Mouse (Mus musculus) layer of hippocampus, postnatal 14 days (tissue): ENCODE measurements at regions not wholly inside any gene's neighbourhood (a gene's known extent, or its start where the extent isn't known, plus 50 kb on each side); places are given as distances from the start of the nearest gene placed in this dataset.
A peak's percentile ranks its signal among the peaks of the same experiment; 100 is the strongest.

Source experiments
- DNase-seq, 2 experiments: peaks; one replicate each; pipeline ENCODE4 v3.0.0; 2021 to 2022; ENCODE audit warnings: low spot score in 2 of 2, mixed read lengths in 1 of 2

GRCm38 (mm10) chr9:84285604-84286003 lies 360.7 kb downstream of the Bckdhb start:
- DNase-seq = no peak

GRCm38 (mm10) chr9:84295891-84296290 lies 370.9 kb downstream of the Bckdhb start:
- DNase-seq = no peak

GRCm38 (mm10) chr9:84296456-84296855 lies 371.5 kb downstream of the Bckdhb start:
- no peak for DNase-seq

GRCm38 (mm10) chr9:84304398-84304797 lies 379.5 kb downstream of the Bckdhb start:
- DNase-seq = no peak

GRCm38 (mm10) chr9:84318811-84319210 lies 393.9 kb downstream of the Bckdhb start:
- no peak for DNase-seq

DNA sequence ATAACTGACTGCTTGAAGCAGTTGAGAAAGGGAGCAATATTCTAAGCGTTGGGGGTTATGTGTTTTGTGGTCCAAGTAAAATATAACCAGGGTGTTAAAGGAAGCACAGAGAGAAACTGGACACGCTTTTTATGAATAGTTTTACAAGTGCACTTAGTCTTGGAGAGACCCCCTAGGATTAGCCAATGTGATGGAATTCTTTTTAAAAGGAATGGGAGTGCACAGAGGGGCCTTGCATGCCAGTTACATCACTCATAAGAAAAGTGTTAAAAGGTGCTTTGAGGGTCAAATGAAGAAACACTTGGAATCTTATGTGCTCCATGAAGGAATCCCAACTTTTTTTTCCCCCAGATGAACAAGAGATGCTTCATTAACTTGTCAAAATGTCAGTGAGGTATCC lies 394.4 kb downstream of the Bckdhb start:
- DNase-seq = no peak

DNA sequence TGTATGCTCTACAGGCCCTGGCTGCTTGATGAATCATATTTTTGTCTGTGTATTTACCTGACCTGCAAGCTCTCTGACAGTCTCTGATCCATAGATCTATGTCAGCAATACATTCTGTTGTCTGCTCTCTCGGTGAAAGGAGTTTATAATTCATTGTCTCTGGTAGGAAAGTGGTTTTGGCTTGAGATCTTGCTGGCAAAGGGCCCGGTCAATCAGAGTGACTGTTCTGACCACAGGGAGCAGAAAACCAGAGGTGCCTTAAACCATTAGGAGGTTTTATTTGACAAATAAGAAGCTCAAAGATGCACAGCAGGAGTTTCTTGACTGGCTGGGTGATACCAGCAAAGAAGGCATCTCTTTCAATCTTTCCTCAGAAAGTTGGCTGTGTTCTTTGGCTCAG lies 398.2 kb downstream of the Bckdhb start:
- DNase-seq = no peak

DNA sequence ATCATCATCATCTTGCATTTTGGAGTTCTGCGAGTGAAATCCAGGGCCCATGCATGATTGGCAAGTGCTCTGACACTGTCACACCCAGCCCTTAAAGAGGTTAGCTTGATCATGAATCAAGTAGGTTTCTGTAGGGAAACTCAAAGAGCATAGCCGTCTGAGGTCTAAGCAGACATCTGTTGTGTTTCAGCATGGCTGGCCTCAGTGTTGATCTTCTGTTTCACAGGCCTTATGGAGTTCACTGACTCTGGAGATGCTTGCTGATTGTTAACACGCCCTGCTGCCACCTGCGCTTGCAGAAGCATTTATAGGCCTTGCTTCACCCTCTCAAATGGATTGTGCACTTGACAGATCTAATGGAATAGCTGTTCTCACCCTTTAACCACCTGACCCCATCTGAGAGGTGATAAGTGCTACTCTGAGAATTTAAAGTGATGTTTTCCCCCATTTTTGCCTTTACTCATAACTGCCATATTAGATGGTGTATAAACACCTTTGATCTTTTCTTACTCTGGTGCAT lies 406.2 kb downstream of the Bckdhb start:
- no peak for DNase-seq

- peak; percentile 55 to 69 for DNase-seq
Observed at GRCm38 (mm10) chr9:84343435-84344095, 418.6 kb downstream of the Bckdhb start.

- DNase-seq = no peak
Observed at GRCm38 (mm10) chr9:84350223-84350622, 425.3 kb downstream of the Bckdhb start.

DNA sequence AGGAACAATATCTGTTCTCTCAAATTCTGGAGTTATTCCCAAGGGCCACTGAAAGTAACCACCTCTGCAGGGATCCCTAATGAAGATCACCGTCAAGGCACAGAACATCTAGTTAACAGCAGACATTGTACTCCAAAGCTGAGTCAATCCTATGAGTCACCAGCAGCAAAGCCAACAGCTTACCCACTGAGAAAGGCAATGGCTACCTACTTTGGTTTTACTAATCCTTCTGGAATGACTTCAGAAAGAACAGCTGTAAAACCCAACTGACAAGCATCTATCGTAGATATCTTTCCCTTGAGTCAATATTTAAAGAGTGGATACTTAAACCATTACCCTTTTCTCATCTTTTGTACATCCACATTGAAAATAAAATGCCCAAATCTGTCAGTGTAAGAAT lies 429.5 kb downstream of the Bckdhb start:
- DNase-seq = no peak

- no peak for DNase-seq
Observed at GRCm38 (mm10) chr9:84356167-84356566, 431.2 kb downstream of the Bckdhb start.

GRCm38 (mm10) chr9:84359879-84360278 lies 434.9 kb downstream of the Bckdhb start:
- DNase-seq = no peak

DNA sequence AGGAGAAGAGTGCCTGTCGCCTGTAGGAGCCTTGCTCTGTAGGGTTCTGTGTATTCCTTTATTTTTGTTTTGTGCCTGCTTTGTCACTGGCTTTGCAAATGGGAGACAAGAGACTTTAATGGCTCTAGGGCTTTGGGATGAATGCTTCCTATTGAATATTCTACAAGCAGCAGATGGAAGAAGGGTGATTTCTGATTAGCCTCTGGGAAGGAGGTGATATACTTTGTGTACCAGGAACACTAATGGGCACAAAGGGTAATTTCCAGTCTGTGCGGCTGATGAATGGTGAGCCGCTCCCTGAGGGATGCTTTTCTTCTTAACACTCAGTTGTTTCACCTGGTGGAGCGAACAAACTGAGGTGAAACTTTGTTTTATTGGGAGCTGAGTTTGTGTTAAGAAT lies 435.5 kb downstream of the Bckdhb start:
- DNase-seq = no peak

- DNase-seq = no peak
Observed at GRCm38 (mm10) chr9:84363478-84363877, 438.5 kb downstream of the Bckdhb start.

DNA sequence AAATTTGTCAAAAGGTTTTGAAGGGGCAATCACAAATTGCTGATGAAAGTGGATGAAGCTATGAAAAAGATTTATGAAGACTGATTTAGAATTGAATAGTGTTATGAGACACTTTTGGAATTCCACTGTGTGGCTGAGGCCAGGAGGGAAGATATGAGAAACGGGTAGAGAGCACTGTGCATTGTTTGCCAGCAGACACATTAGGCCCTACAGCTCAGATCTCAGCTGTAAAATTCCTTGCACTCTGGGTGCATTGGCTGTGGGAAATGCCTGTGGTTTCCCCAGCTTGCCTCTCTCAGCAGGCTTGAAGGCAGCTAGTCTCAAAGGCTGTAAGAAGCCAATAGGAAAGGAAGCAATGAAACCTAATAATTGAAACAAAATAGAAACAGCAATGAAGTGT lies 444.3 kb downstream of the Bckdhb start:
- DNase-seq = no peak

DNA sequence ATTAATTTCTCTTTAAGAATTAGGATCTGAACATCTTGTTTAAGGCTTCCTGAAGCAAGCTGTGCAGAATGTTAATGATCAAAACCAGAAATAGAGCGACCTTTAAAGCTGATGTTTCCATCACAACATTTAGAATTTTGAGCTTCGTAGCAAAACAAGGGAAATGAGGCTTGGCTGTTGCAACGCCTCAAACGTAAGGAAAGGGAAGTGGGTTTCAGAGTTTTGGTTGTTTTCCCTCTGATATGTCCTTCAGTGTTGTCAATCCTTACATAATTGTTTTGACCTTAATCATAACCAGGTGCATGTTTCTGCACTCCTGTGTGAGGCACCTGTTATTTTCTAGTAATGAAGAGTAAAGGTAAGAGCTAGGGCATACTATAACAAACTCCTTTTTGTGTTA lies 445.3 kb downstream of the Bckdhb start:
- no peak for DNase-seq

DNA sequence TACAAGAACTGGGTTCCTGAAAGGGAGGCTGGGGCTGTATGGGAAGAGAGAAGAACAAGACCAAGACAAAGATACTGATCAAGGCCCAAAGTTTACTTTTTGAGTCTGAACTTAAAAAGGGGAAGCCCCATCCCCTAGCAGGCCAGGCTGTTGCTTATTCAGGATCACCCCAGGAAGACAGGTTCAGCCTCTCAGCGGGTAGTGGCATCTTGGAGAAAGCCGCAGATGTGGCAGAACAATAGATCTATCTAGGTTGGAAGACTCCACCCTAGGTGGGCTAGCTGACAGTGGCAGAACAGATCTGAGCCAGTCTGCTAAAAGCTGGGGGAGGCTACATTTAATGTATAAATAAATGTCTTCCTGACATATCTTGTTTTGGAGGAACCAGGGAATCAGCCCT lies 450.8 kb downstream of the Bckdhb start:
- no peak for DNase-seq

DNA sequence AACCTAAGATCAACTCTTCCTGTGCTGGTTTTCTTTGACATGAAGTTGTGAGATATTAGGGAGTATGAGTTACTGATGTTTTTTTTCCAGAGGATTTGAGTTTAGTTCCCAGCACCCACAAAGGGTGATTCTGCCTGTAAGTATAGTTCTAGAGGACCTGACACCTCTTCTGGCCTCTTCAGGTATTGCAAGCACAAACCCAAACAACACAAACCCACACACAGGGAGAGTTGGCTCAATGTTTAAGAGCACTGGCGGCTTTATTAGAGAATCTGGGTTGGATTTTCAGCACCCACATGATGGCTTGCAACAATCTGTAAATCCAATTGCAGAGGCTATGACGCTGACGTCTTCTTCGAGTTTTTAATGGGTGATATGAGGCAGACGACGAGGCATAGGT lies 451.7 kb downstream of the Bckdhb start:
- DNase-seq = no peak

- no peak for DNase-seq
Observed at GRCm38 (mm10) chr9:84381942-84382341, 457.0 kb downstream of the Bckdhb start.

- peak in 1 of 2 experiments; percentile 12 for DNase-seq
Observed at GRCm38 (mm10) chr9:84389831-84390230, 464.9 kb downstream of the Bckdhb start.

- DNase-seq = peak in 1 of 2 experiments; percentile 39
Observed at GRCm38 (mm10) chr9:84394536-84395314, 469.8 kb downstream of the Bckdhb start.

DNA sequence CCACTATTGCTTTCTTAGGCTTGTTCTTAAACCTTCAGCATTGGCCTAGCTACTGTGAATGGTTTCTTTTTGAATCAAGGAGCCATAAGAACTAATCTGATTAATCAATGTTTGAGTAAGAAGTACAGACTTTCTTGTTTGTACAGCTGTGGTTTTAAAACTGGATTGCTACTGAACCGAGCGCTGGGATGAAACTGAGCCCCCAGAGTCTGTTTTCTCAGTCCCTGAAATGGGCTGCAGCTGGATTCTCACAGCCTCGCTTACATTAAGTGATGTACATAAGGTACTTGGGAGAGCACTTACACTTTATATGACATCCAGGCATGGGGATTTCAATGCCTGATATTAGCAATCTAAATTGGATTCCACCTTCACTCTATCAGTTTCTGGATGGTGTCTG lies 474.5 kb downstream of the Bckdhb start:
- DNase-seq = no peak
